Mouse (Mus musculus): ENCODE data around the gene Eapp. TPM values are rescaled to one million over a fixed set of nuclear protein-coding genes. Genes with fewer than 3 reads are reported as not detected.

The Eapp gene
- total RNA-seq, 2 experiments from 2014 or later: 43.2 to 44.7 TPM

DNA sequence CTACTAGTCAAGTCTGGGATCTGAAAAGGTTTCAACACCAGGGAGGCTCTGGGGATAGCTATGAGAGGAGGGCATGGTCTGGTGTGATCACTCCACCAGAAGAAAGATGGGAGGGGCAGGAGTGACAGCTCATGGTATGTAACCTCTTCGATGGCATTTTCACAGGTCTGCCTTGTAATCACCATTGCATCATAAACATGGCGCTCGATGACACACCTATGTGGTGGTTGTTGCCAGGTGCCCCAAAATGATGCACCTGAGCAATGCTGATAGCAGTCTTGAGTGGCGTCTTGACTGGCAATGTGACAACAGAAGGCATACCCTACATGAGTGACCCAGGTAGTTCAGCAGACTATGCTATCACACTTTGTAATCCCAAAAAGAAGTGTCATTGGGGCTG, 54.3 kb downstream of the Eapp start:
- no peak for DNase-seq (ENCODE audit: low spot score in 2 of 2)

DNA sequence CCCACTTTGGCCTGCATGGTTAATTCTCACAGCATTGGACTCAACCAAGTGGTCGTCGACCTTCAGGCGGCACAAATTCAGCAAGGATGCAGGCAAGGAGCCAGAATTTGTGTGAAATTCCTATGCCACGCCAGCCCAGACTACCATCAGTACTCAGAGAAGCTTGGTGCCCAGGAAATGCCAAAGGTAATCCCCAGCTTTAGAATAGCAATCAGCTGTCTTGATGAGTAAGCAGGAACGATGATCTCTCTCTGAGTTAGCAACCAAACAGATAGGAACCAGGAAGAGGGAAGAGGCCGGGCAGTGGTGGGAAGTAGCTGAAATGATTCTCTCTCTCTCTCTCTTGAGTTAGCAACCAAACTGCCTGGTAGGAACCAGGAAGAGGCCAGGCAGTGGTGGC, 55.4 kb downstream of the Eapp start:
- peak in 1 of 2 experiments; percentile 10 for DNase-seq (ENCODE audit: low spot score in 2 of 2)

DNA sequence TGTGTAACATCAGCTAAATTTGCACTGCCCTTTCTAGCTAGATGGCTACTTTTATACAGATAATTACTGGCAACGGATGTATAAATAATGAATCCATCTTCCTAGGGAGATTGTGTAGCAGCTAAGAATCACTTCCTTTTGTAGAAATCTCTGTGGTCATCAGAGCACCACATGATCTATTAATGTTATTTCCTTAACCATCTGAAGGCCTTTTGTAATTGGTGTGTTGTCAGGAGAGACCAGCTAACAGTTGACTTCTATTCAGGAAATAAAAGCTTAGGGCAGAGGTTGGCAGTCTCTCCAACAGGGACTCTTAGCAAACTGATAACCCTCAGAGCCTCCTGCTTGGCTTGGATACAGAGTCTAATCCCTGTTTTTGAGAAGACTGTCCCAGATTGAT, 58.7 kb downstream of the Eapp start:
- DNase-seq (ENCODE audit: low spot score in 2 of 2): no peak

DNA sequence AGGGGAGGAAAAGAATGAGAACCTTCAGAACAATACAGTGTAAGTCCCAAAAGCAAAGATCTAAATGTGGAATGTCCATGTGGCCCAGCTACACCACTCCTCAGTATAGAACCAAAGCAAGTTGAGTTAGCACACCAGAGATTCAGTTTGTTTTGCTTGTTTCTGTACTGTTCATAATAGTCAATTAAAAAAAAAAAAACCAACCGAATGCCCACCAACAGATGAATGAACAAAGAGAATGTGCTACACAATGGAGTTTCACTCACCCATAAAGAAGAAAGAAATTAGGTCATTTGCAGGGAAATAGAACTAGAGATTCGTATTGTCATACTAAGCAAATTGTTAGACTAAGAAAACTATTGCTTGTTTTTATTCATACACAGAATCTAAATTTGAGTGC, 63.6 kb downstream of the Eapp start:
- no peak for DNase-seq (ENCODE audit: low spot score in 2 of 2)

DNA sequence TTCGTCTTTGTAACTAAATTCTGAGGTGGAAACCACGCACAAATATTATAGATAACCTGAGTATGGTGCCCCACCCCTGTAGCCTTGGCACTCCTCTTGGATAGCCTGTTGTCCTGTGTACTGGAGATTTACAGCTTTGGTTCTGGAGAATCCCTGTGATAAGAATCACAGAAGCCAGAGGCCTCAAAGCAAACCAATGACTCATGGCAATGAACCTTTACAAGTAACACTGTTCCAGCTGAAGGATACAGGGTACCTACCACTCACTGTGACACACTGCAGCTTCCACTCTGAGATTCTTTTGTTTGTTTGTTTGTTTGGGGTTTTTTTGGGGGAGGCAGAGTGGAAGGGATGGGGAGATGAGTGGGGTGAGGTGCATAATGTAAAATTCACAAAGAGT, 73.8 kb downstream of the Eapp start:
- DNase-seq (ENCODE audit: low spot score in 2 of 2): no peak

Small RNA genes within 50 kb of the gene (microRNA-seq; reads per million reads assigned to microRNA genes)
- gene Mir1892: 0 reads per million in 2 experiments

Other genes starting within 250 kb of the Eapp start
- 10 to 100 TPM; 24.8 to 25.7 TPM for gene Sptssa, start 39.3 kb downstream of the Eapp start, total RNA-seq (2021)
- gene Snx6, start 99.8 kb upstream of the Eapp start, total RNA-seq (2021): 10 to 100 TPM; 42.3 to 44.1 TPM
- 100 to 1,000 TPM; 106 to 112 TPM for gene Cfl2, start 167.0 kb upstream of the Eapp start, total RNA-seq (2021)